Mouse (Mus musculus): ENCODE measurements around the gene Gm49630.
"Not testable (repeated sequence)": the region's sequence is repeated elsewhere in the genome, so short reads cannot be mapped to it uniquely, and the experiment has no call there.

Gene Gm49630

DNA sequence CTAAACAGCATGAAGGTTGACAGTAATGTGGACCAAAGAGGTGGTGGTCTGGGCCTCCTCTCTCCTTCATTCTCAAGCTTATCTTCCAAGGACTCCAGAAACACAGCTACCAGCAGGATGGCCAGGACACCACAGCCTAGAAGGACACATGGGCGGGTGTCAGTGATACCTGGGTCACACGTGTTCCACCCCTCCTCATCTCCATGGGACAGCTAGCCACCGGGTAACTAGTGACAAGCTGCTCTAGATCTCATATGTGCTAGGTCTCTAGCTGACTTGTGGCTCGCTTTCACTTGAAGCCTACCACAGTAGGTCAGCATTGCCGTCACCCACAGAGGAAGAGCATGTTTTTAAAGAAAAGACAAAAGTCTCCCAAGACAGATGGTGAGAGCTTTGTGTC, at the start of gene Gm49630:
Gm49630 (minus strand) TSS at position 101 of the 400 bp plus-strand sequence.
- not testable (repeated sequence) for DNase-seq (ENCODE audit: low spot score in 2 of 2)

- not testable (repeated sequence) for DNase-seq (ENCODE audit: low spot score in 2 of 2)
Measured at GRCm38 (mm10) chr17:7420191-7420973, 48.6 kb upstream of the Gm49630 start.

DNA sequence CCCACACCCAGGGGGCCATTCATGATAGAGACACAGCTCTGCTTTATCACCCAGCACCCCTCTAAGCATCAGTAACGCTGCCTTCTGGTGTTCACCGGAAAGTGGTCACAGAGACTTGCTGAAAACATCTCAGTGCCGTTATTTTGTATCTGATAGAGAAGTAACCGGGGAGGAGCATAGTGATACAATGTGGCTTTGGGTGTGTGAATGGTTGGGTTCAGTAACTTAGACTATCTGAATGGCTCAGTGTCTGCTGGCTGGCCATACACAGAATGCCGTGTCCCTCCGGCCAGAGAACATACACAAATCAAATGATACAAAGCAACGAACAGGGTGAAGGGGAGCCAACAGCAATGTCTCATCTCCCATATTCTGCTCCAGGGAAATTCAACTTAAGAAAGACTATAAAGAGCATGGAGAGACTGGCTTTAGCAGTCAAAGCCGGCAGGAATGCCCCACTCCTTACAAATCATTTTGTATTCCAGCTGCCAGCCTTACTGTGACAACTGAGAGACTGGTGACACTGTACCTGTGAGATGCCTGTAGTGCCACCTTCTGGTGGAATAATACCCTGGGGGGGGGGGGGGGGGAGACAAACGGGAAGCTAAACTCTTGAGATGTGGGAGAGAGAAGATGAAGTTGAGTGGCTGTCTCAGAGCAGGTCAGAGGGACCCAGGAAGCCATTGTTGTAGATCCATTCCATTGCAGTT, 43.0 kb upstream of the Gm49630 start:
- not testable (repeated sequence) for DNase-seq (ENCODE audit: low spot score in 2 of 2)

DNA sequence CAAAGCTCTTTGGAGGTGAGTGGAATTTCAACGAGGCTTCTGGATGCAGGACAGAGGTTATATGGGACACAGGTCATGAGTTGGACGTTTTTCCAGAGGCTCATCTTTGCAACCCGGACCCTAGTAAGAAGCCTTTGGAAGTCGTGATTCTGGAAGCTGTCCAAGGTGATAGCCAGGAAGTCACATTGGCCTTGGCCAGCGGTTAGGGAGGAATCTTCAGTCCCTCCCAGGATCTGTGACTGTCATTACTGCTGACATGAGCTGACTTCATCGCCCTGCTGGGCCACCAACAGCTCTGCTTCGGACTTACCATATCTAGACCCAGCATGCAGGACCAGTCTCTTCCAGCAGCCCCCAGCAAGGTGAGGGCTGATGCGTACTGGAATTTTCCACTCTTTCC, 41.6 kb upstream of the Gm49630 start:
- DNase-seq (ENCODE audit: low spot score in 2 of 2): not testable (repeated sequence)

DNA sequence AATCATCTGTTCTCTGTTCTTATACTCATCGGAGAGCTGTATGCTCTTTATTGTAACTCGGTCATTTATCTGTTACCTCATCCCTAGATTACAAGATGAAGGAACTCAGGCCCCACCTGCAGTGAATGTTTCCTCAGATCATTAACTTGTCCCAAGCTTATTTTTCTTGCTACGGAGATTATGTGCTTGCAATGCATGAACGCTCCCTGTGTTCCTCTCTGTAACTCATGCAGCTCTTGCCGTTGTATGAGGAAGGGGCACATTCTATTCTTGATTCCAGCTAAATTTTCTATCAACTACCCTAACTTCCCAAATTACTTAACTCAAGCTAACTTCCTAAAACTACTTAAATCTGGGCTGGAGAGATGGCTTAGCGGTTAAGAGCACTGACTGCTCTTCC, 28.0 kb upstream of the Gm49630 start:
- not testable (repeated sequence) for DNase-seq (ENCODE audit: low spot score in 2 of 2)

DNA sequence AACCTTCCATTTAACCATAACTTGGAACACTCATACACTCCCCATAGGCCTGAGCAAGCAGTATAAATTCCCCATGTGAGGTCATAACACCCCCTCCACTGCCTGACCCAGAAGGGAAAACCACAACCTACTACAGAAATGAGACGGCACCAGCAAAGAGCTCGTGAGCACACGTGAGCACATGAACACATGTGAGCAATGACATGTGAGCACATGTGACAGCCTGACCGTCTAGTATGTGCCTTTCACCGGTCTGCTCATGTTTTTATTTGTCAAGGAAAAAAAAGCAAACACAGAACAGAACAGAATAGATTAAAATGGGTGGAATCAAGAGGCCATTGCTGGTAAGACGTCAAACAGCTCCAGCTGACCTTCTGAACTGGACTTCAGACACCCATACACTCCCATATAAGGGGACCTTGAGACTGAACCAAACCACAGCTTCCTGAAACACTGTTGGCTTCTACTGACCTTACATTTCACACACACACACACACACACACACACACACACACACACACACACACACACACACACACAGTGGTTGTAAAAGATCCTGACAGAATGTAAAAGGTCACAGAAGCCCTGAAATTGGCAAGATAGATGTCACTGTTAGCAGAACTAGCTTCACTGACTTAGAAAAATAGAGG, 26.5 kb upstream of the Gm49630 start:
- not testable (repeated sequence) for DNase-seq (ENCODE audit: low spot score in 2 of 2)

DNA sequence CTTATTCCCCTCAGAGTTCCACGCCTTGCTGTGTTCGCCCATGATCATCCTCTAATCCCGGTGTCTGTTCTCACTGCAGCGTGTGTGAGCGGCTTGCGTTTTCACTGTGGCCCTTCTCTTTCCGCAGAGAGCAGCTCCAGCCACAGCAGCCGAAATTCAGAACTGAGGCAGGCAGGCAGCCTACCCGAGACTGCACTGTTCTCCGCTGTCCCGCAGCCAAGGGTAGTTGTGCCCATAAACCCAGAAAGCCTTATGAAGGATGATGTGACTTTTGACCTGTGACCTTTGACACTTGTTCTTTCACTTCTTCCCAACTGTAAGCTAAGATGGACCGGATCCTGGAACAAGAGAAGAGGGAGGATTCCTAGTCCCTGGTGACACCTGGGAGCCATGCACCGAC, 25.3 kb upstream of the Gm49630 start:
- DNase-seq (ENCODE audit: low spot score in 2 of 2): not testable (repeated sequence)

GRCm38 (mm10) chr17:7396288-7396687, 24.5 kb upstream of the Gm49630 start:
- DNase-seq (ENCODE audit: low spot score in 2 of 2): not testable (repeated sequence)

GRCm38 (mm10) chr17:7395671-7396070, 23.9 kb upstream of the Gm49630 start:
- DNase-seq (ENCODE audit: low spot score in 2 of 2): not testable (repeated sequence)

DNA sequence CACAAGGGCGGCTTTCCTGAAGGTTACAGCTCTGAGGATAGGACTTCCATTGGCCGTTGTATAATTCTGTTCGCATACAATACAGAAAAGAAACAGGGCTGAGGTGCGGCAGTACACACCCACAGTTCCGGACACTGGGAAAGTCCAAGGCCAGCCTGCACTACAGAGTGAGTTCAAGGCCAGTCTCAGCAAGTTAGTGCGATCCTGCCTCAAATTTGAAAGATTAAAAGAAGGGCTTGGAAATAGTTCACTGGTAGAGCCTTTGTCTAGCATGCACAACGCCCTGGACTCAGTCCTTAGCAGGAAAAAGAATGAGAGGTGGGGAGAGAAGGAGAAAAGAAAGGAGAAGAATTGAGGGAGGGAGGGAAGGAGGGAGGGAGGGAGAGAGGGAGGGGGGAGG, 23.3 kb upstream of the Gm49630 start:
- not testable (repeated sequence) for DNase-seq (ENCODE audit: low spot score in 2 of 2)

DNA sequence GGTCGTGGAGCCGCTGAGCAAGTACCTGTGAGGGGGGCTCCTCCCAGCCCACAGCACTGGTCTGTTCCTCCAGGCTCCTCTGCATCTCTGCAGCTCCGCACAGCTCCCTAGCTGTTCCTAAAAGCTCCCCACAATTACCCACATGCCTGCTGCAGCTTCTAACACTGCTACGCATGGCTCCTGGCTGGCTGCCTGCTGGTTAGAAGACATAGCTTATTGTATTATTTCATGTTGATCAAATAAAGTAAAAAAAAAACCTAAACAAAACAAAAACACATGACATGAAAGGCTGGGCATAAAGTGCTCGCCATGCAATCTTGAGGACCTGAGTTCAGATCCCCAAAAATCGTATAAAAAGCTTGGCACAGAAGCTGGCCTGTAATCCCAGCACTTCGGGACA, 18.1 kb upstream of the Gm49630 start:
- DNase-seq (ENCODE audit: low spot score in 2 of 2): not testable (repeated sequence)

- not testable (repeated sequence) for DNase-seq (ENCODE audit: low spot score in 2 of 2)
Measured at GRCm38 (mm10) chr17:7388958-7389356, 17.2 kb upstream of the Gm49630 start.

DNA sequence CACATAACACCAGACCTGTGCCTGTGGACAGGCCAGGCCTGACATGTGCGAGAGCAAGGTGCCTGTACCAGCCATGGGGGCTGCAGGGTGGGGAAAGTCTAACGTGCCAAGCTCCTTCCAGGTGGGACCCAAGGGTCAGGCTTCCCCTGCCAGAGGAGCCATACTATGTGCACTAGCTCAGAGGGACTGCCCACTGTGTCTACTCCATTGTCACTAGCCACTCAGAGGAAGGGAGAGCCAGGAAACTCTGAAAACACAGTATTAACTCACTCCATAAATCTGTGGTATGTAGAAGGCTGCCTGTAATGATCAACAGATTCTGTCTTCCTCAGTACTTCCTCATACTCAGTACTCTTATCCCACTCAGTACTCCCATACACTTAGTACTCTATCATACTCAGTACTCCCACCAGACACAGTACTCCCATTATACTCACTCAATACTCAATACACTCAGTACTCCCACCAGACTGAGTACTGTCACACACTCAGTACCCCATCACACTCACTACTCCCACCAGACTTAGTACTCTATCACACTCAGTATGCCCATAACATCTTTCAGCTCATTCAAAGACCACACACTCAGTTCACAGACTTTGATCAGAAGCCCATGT, 16.7 kb upstream of the Gm49630 start:
- DNase-seq (ENCODE audit: low spot score in 2 of 2): not testable (repeated sequence)

GRCm38 (mm10) chr17:7386016-7386415, 14.2 kb upstream of the Gm49630 start:
- not testable (repeated sequence) for DNase-seq (ENCODE audit: low spot score in 2 of 2)

GRCm38 (mm10) chr17:7385364-7385763, 13.6 kb upstream of the Gm49630 start, which contains the start of gene Unc93a2:
Gene Unc93a2, minus strand, starts transcription at chr17:7385464.
- not testable (repeated sequence) for DNase-seq (ENCODE audit: low spot score in 2 of 2)

- DNase-seq (ENCODE audit: low spot score in 2 of 2): not testable (repeated sequence)
Measured at GRCm38 (mm10) chr17:7383167-7384143, 11.7 kb upstream of the Gm49630 start.

- not testable (repeated sequence) for DNase-seq (ENCODE audit: low spot score in 2 of 2)
Measured at GRCm38 (mm10) chr17:7382711-7383110, 10.9 kb upstream of the Gm49630 start.

DNA sequence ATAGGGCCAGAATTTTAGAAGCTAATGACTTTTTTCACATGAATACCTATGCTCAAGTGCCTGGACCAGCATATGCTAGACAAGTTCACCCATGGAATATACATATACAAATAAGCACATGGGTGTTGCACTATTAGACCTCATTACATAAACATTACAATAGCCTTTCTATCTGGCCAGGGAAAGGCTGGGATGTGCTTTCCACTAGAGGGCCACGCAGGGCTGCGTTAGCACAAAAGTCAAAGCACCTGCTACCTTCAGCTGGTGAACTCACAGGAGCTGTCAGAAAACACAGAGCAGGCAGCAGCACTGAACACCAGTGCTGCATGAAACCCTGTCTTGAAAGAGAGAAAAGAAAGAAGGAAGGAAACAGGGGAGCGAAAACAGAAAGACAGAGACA, 6.1 kb upstream of the Gm49630 start:
- DNase-seq (ENCODE audit: low spot score in 2 of 2): not testable (repeated sequence)

DNA sequence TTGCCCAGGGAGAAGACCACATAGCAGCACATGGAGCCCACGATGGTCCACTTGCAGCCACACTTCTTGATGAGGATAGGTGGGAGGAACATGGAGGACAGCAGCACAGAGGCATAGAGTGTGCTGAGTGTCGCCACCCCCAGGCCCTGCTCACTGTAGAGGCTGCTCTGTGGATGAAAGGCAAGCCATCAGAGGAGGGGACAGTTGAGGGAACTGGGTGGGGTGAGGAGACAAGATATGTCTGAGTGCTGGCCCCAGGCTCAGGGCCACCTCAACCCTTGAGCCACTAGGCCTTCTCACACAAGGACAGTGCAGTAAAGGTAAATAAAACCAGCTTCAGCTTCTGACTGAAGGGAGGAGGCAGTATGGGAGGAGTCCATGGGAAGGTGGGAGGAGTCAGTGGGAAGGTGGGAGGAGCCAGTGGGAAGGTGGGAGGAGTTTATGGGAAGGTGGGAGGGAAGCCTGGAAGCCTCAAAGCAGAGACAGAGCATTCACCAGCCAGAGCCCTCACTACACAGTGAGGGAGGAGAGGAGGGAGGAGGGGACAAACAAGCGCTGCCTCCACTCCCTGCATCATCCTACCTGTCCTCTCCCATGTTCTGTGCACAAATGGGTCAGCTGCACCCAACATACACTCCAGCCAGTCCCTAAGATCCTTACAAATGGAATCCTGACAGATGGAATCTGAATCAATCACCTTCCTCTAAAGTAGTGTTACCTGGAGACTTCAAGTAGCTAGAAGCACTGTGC, 5.3 kb upstream of the Gm49630 start:
- DNase-seq (ENCODE audit: low spot score in 2 of 2): not testable (repeated sequence)

DNA sequence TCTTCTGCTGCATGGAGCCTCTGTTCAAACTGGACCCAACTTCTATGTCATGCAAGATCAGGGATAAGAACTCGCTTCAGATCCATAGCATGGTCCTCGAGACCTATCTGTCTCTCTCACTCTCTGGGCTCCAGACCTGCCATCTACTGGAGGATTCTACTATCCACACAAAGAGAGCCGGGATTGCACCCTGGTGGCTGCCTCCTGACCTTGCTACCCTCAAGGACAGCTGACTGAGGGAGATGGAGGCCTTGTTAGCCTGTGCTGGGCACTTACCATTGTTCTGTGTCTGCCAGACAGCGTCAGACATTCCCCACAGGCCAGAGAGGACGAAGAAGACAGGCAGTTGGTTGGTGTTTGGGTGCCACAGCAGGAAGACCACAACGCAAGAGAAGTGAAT, 2.4 kb downstream of the Gm49630 start:
- not testable (repeated sequence) for DNase-seq (ENCODE audit: low spot score in 2 of 2)
